Mouse (Mus musculus) bone marrow, adult 2 months (tissue): Measurements from ENCODE around the gene Stk32c. TPM values are rescaled to one million over a fixed set of nuclear protein-coding genes. Genes with fewer than 3 reads are reported as not detected.

Experiments used
- H3K27ac ChIP-seq: fragments of 200-500 bp; 2 replicates; pipeline ENCODE4 v1.5.1; 2012; ENCODE audit warnings: low read depth, mild to moderate bottlenecking, control low read depth, inconsistent platforms, low read length; ENCODE audit not compliant: control insufficient read depth, poor library complexity, insufficient read depth
- H3K4me1 ChIP-seq: fragments of 200-500 bp; 2 replicates; pipeline ENCODE4 v1.6.1; 2011; ENCODE audit warnings: low read length; ENCODE audit not compliant: control insufficient read depth, insufficient read depth
- H3K4me3 ChIP-seq: fragments of 200-500 bp; replicated peaks from 2 replicates; pipeline ENCODE3; 2011; ENCODE audit warnings: mild to moderate bottlenecking, low read depth, low read length, control low read depth; ENCODE audit not compliant: control insufficient read depth
- CTCF ChIP-seq: fragments of 200-500 bp; IDR thresholded peaks from 2 replicates; pipeline ENCODE4 v1.5.1; 2011; ENCODE audit warnings: low read length, control low read depth; ENCODE audit not compliant: control insufficient read depth, insufficient read depth
- POLR2A ChIP-seq: fragments of 200-500 bp; IDR thresholded peaks from 2 replicates; pipeline ENCODE4 v1.6.1; 2011; ENCODE audit warnings: low read depth, mild to moderate bottlenecking, control low read depth, low read length, borderline replicate concordance; ENCODE audit not compliant: control insufficient read depth
- WGBS: fragments of 180-500 bp; shearing (Covaris S2); methylation state at CpG from one replicate; pipeline ENCODE4 v1.1.7; 2018; 5-methylcytosine and 5-hydroxymethylcytosine counted together
- polyA plus RNA-seq: library from polyadenylated mRNA; stranded (reverse); fragments of >200 nt; gene quantifications from 2 replicates; pipeline ENCODE4 v1.2.4, GENCODE M21; 2011; ENCODE audit warnings: low replicate concordance; ENCODE audit not compliant: missing spikeins, insufficient read depth, insufficient read length

The Stk32c gene
- polyA plus RNA-seq, 1 experiment, result 3.2 TPM

GRCm38 (mm10) chr7:139215946-139216345, 2.8 kb upstream of the Stk32c start:
- TF ChIP-seq POLR2A (no peak), CTCF (no peak)
- WGBS, result 80% methylated on average over 7 of the region's 7 CpGs
- Histone ChIP-seq H3K27ac (no peak overlapping the region), H3K4me3 (no peak overlapping the region), H3K4me1 (no peaks in the 10 kb centered on the region)

DNA sequence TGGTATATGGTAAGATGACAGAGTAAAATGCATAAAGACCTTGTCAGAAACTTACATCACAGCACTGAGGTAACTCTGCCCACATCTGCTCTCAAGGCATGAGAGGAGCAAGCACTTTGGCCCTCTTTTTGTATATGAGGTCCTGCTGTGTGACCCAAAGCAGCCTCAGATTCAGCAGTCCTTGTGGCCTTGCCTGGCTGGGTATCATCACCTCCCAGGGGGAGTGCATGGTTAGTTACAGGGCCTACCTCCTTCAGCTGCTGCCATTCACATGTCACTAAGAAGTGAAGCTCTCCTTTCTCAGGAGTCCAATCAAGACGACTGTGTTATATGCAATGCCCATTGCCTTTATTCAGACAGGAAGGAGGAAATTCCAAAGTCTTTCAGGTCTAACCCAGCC, 2.4 kb upstream of the Stk32c start:
- Histone ChIP-seq H3K4me1 (no peaks in the 10 kb centered on the region), H3K27ac (no peak overlapping the region), H3K4me3 (no peak overlapping the region)
- TF ChIP-seq POLR2A (no peak), CTCF (no peak)
- WGBS, result 71% methylated on average over 1 of the region's 1 CpGs

DNA sequence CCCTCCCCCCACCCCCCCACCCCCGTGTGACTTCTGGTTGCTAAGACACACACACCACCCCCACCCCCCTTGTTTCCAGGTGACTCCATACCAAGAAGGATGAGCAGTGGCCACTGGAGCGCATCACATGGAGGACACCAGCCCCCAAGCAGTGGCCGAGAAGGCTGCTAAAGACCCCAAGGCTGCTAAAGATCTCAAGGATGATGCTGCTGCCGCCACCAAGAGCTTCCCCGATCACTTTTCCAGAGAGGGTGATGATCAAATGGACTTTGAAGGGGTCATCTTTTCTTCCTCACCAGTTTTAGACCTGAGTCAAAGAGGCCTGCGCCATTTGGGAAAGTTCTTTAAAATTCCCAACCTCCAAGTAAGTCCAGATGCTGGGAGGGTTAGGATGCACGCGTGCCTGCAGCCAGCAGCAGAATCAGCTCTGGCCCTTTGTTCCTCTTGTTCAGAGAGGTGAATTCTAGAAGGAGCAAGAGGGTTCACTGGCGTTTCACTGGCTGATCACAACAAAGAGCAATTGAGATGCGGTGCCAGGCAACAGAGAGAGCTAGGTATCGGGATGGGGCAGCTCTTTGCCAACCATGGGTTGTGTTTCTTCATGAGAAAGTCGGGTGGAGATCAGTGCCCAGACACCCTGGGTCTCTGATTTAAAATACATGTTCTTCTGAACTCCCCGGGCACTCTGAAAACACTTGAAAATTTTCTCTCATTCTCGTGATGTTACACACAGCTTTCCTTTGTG, 1.7 kb upstream of the Stk32c start:
- H3K27ac ChIP-seq, result no peak overlapping the region
- TF ChIP-seq CTCF (no peak), POLR2A (no peak)
- H3K4me1 ChIP-seq, result no peaks in the 10 kb centered on the region
- no peak overlapping the region for H3K4me3 ChIP-seq
- 77% methylated on average over 14 of the region's 14 CpGs for WGBS

DNA sequence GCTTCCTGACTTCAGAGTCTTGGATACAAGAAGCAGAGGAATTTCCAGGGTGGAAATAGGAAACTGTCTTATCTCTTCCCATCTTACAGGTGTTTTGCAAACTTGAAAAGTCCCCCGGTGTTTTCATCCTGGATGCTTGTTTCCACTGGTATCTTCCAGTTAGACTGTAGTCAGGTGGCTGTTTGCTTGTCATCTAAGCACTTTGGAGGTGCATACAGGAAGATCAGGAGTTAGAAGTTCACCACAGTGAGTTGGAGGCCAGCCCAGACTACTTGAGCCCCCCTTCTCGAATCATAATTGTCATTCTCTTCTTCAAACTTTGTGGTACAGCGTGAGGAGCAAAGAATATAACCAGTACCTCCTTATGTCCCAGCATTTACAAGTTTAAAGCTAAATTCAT, 1.1 kb upstream of the Stk32c start:
- no peak overlapping the region for H3K4me3 ChIP-seq
- no peak overlapping the region for H3K27ac ChIP-seq
- TF ChIP-seq POLR2A, result no peak
- no peak for TF ChIP-seq CTCF
- 26% methylated on average over 3 of the region's 3 CpGs for WGBS
- H3K4me1 ChIP-seq, result no peaks in the 10 kb centered on the region

DNA sequence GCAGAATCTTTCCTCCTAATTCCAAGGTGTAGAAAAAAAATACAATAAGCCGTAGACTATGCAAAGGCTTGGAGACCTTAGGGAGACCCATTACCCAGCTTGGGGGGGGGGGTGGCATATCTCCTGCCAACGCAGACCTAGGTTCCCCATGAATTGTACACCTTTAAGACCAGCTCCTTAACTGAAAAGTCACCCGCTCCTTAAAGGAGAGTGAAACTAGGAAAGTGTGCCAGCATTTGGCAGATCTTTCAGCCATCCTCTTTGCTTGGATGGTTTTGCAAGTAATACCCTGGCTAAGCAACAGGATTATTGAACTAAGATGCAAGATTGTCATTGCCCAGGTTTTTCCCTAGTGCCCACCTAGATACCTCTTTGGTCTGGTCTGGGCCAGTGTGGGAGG, 644 bp upstream of the Stk32c start:
- 55% methylated on average over 3 of the region's 3 CpGs for WGBS
- Histone ChIP-seq H3K27ac (no peak overlapping the region), H3K4me1 (no peaks in the 10 kb centered on the region), H3K4me3 (no peak overlapping the region)
- TF ChIP-seq CTCF, result no peak
- TF ChIP-seq POLR2A, result no peak

- Histone ChIP-seq H3K27ac (no peak overlapping the region), H3K4me3 (no peak overlapping the region), H3K4me1 (no peaks in the 10 kb centered on the region)
- TF ChIP-seq CTCF (no peak), POLR2A (no peak)
- WGBS, result 89% methylated on average over 6 of the region's 6 CpGs
Measured at GRCm38 (mm10) chr7:139211761-139212160, 1.3 kb downstream of the Stk32c start.

GRCm38 (mm10) chr7:139208773-139209095, 4.4 kb downstream of the Stk32c start:
- 87% methylated on average over 4 of the region's 4 CpGs for WGBS
- H3K27ac ChIP-seq, result no peak overlapping the region

DNA sequence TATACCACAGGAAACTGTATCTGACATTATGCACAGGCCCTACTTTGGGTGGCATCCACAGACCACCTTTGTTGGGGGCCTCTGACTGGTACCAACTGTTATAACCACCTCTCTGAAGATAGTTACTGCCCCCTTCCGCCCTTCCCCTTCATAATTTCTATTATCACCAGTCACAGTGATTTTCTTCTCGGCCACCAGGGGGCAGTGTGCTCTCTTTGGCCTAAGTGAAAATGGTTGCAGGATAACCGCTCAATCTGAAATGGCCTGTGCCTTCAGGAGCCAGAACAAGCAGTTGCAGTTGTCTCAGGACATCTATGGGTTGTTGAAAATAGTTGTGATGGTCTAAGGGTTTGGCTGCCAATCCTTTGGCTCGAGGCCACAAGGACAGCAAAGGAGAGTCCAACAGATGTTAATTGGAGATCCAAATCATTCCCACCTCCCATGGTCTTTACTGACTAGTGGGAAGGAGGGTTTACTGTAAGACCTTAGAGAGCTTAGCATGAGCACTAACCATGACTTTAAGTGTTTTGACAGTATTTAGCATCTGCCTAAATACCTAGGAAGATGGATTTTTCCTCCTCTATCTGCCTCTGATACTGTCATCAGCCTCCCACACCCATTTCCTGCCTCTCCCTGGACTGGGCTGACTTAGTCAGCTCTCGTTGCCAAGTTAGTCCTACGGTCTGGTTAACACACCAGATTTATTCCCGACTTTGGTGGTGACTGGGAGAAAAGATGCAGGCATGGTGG, 4.9 kb downstream of the Stk32c start:
- 11% methylated on average over 7 of the region's 7 CpGs for WGBS
- H3K27ac ChIP-seq, result no peak overlapping the region
- no peak overlapping the region for H3K4me3 ChIP-seq
- TF ChIP-seq POLR2A, result no peak
- peak; percentile 74 for TF ChIP-seq CTCF
- H3K4me1 ChIP-seq, result no peaks in the 10 kb centered on the region

More at GRCm38 (mm10) chr7:139208773-139209095, 4.4 kb downstream of the Stk32c start:
- H3K4me3 ChIP-seq, result no peak overlapping the region
- TF ChIP-seq CTCF (no peak), POLR2A (no peak)
- no peaks in the 10 kb centered on the region for H3K4me1 ChIP-seq
